Mouse (Mus musculus) cerebellum, adult 11-12 months (tissue): ENCODE results near the gene Tlk2.

ENCODE experiments used
- DNase-seq: peaks from one replicate; pipeline ENCODE4 v3.0.0; 2022

The Tlk2 gene

GRCm38 (mm10) chr11:105315296-105315695, 136.7 kb downstream of the Tlk2 start:
- no peak for DNase-seq

- DNase-seq: no peak
Measured at GRCm38 (mm10) chr11:105316121-105316520, 137.5 kb downstream of the Tlk2 start.

- DNase-seq: no peak
Measured at GRCm38 (mm10) chr11:105317769-105318168, 139.2 kb downstream of the Tlk2 start.

- DNase-seq: no peak
Measured at GRCm38 (mm10) chr11:105321090-105321489, 142.5 kb downstream of the Tlk2 start.

GRCm38 (mm10) chr11:105323530-105323929, 144.9 kb downstream of the Tlk2 start:
- DNase-seq: no peak

DNA sequence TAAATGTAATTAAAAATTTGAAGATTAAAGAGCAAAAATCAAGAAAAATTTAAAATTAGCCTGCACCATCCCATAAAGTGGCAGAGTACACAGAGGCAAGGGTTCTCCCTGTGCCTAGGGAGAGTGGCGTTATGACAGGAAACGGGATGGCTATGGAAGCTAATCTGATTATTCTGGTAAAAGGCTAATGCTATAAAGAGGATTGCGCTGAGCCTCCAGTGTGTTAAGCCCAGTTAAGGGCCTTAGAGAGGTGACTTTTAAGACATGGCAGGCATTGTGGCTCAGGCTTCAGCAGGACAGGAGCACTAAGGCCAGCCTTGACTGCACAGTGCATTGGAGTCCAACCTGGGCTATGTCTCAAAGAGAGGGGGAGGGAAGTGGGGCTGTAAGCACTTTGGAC, 148.5 kb downstream of the Tlk2 start:
- no peak for DNase-seq

GRCm38 (mm10) chr11:105329962-105330361, 151.4 kb downstream of the Tlk2 start:
- DNase-seq: no peak

DNA sequence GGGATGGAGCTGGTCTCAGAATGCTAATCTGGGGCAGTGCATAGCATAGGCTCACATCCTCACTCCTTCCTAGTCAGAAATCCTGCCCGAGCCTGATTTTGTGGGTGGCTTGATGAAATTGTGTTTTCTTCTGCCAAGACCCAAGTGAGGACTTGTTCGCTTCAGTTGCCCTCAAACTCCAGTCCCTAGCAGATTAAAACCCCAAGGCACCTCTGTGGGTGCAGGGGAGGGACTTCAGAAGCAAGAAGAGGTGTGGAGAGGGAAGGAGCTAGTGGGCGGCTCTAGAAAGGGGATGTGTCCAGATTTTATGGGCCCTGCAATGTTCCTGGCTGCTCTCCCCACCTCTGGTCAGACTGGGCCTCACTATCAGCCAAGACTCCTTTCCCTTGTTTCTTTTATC, 152.5 kb downstream of the Tlk2 start:
- no peak for DNase-seq

DNA sequence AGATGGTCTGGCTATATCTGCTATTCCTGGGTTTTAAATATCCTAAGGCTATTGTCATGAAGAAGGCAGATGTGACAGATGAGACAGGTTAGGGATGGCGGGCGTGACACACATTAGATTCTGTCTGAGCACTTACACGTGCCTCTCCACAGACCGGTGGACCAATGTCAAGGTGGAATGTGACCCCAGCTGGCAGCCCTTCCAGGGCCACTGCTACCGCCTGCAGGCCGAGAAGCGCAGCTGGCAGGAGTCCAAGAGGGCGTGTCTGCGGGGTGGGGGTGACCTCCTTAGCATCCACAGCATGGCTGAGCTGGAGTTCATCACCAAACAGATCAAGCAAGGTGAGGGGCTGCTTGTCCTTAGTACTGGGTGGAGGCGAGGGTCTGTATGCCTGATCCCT, 153.1 kb downstream of the Tlk2 start:
- DNase-seq: no peak

DNA sequence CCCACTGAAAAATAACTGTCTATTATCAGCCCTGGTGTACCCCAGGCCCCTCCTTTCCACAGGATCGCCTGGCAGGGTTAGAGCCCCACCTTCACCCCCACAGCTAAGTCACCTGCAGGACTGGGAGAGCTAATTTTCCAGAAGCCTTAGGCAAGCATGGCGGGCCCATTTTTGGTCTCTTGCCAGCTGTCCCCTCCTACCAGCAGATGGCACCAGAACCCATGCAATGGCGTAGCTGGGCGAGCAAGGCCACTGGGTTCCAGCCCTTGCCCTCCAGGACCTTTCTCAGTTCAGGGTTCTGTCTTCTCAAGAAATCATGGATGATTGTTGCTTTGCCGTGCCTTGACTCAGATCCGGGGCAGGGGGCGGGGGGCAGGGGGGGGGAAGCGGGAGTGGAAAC, 153.9 kb downstream of the Tlk2 start:
- peak; percentile 45 for DNase-seq
